Mouse (Mus musculus): Measurements from ENCODE around the gene Pcbp1. TPM values are rescaled to one million over a fixed set of nuclear protein-coding genes. Genes with fewer than 3 reads are reported as not detected.
"Not testable (repeated sequence)": the region's sequence is repeated elsewhere in the genome, so short reads cannot be mapped to it uniquely, and the experiment has no call there.

The Pcbp1 gene
- polyA plus RNA-seq, 1 experiment from 2014 or later, result 312 TPM

- Histone ChIP-seq H3K27ac (ENCODE audit: low read depth, low read length) (no peak overlapping the region), H3K9ac (ENCODE audit: low read depth, low read length) (no peak overlapping the region), H3K9me3 (replicated peaks; ENCODE audit: control insufficient read depth, low read length) (no peaks in the 10 kb centered on the region), H3K27me3 (ENCODE audit: control insufficient read depth, insufficient read depth, low read length) (no peaks in the 10 kb centered on the region), H3K4me2 (no peak overlapping the region), H3K4me3 (ENCODE audit: low read depth, low read length) (no peak overlapping the region), H3K36me3 (ENCODE audit: control insufficient read depth, insufficient read depth, low read length) (no peaks in the 10 kb centered on the region), H3K4me1 (ENCODE audit: control insufficient read depth, insufficient read depth, low read length) (peaks cover 20% of the 10 kb centered on the region)
- ATAC-seq (replicated peaks; ENCODE audit: insufficient number of reproducible peaks, low FRiP score, low TSS enrichment), result no peak
- 86% methylated on average over 7 of the region's 7 CpGs for WGBS (ENCODE audit: insufficient replicate concordance)
Measured at GRCm38 (mm10) chr6:86494767-86495166, 31.4 kb downstream of the Pcbp1 start.

GRCm38 (mm10) chr6:86493469-86494263 is 32.5 kb downstream of the Pcbp1 start:
- 57% methylated on average over 13 of the region's 13 CpGs for WGBS (ENCODE audit: insufficient replicate concordance)
- H3K27me3 ChIP-seq (ENCODE audit: control insufficient read depth, insufficient read depth, low read length), result no peaks in the 10 kb centered on the region
- ATAC-seq (replicated peaks; ENCODE audit: insufficient number of reproducible peaks, low FRiP score, low TSS enrichment), result no peak

GRCm38 (mm10) chr6:86490413-86490812 is 35.7 kb downstream of the Pcbp1 start:
- WGBS (ENCODE audit: insufficient replicate concordance), result 91% methylated on average over 8 of the region's 8 CpGs
- not testable (repeated sequence) for H3K9ac ChIP-seq (ENCODE audit: low read depth, low read length); H3K27ac ChIP-seq (ENCODE audit: low read depth, low read length); H3K9me3 ChIP-seq (replicated peaks; ENCODE audit: control insufficient read depth, low read length); ATAC-seq (replicated peaks; ENCODE audit: insufficient number of reproducible peaks, low FRiP score, low TSS enrichment); H3K4me3 ChIP-seq (ENCODE audit: low read depth, low read length); H3K36me3 ChIP-seq (ENCODE audit: control insufficient read depth, insufficient read depth, low read length); H3K27me3 ChIP-seq (ENCODE audit: control insufficient read depth, insufficient read depth, low read length); H3K4me2 ChIP-seq
- H3K4me1 ChIP-seq (ENCODE audit: control insufficient read depth, insufficient read depth, low read length), result peaks cover 19% of the 10 kb centered on the region

More at GRCm38 (mm10) chr6:86493469-86494263, 32.5 kb downstream of the Pcbp1 start:
- no peaks in the 10 kb centered on the region for H3K36me3 ChIP-seq (ENCODE audit: control insufficient read depth, insufficient read depth, low read length)
- no peak overlapping the region for H3K9ac ChIP-seq (ENCODE audit: low read depth, low read length)
- no peak overlapping the region for H3K4me2 ChIP-seq
- peaks cover 19% of the 10 kb centered on the region for H3K4me1 ChIP-seq (ENCODE audit: control insufficient read depth, insufficient read depth, low read length)
- H3K4me3 ChIP-seq (ENCODE audit: low read depth, low read length), result no peak overlapping the region
- H3K9me3 ChIP-seq (replicated peaks; ENCODE audit: control insufficient read depth, low read length), result no peaks in the 10 kb centered on the region
- no peak overlapping the region for H3K27ac ChIP-seq (ENCODE audit: low read depth, low read length)

- Histone ChIP-seq H3K4me1 (ENCODE audit: control insufficient read depth, insufficient read depth, low read length) (peaks cover 19% of the 10 kb centered on the region), H3K4me3 (ENCODE audit: low read depth, low read length) (no peak overlapping the region), H3K27ac (ENCODE audit: low read depth, low read length) (no peak overlapping the region), H3K36me3 (ENCODE audit: control insufficient read depth, insufficient read depth, low read length) (no peaks in the 10 kb centered on the region), H3K9me3 (replicated peaks; ENCODE audit: control insufficient read depth, low read length) (no peaks in the 10 kb centered on the region), H3K27me3 (ENCODE audit: control insufficient read depth, insufficient read depth, low read length) (no peaks in the 10 kb centered on the region), H3K4me2 (no peak overlapping the region), H3K9ac (ENCODE audit: low read depth, low read length) (no peak overlapping the region)
- 96% methylated on average over 2 of the region's 2 CpGs for WGBS (ENCODE audit: insufficient replicate concordance)
- no peak for ATAC-seq (replicated peaks; ENCODE audit: insufficient number of reproducible peaks, low FRiP score, low TSS enrichment)
Measured at GRCm38 (mm10) chr6:86489945-86490344, 36.2 kb downstream of the Pcbp1 start.

- peak overlapping the region; percentile 50 for H3K4me2 ChIP-seq
Measured at GRCm38 (mm10) chr6:86488149-86488485, 38.0 kb downstream of the Pcbp1 start.

GRCm38 (mm10) chr6:86487358-86488148 is 38.6 kb downstream of the Pcbp1 start:
- 13% methylated on average over 24 of the region's 24 CpGs for WGBS (ENCODE audit: insufficient replicate concordance)
- Histone ChIP-seq H3K4me1 (ENCODE audit: control insufficient read depth, insufficient read depth, low read length) (peaks cover 13% of the 10 kb centered on the region), H3K36me3 (ENCODE audit: control insufficient read depth, insufficient read depth, low read length) (no peaks in the 10 kb centered on the region), H3K9ac (ENCODE audit: low read depth, low read length) (peak overlapping the region; percentile 68), H3K9me3 (replicated peaks; ENCODE audit: control insufficient read depth, low read length) (no peaks in the 10 kb centered on the region), H3K4me3 (ENCODE audit: low read depth, low read length) (peak overlapping the region; percentile 16; the same call in 1 of the 2 replicates), H3K4me2 (peak overlapping the region; percentile 50), H3K27me3 (ENCODE audit: control insufficient read depth, insufficient read depth, low read length) (no peaks in the 10 kb centered on the region), H3K27ac (ENCODE audit: low read depth, low read length) (peak overlapping the region; percentile 92)
- peak; percentile 73 for ATAC-seq (replicated peaks; ENCODE audit: insufficient number of reproducible peaks, low FRiP score, low TSS enrichment)

More at GRCm38 (mm10) chr6:86488149-86488485, 38.0 kb downstream of the Pcbp1 start:
- no peaks in the 10 kb centered on the region for H3K9me3 ChIP-seq (replicated peaks; ENCODE audit: control insufficient read depth, low read length)
- H3K9ac ChIP-seq (ENCODE audit: low read depth, low read length), result peak overlapping the region; percentile 68
- no peaks in the 10 kb centered on the region for H3K27me3 ChIP-seq (ENCODE audit: control insufficient read depth, insufficient read depth, low read length)
- H3K36me3 ChIP-seq (ENCODE audit: control insufficient read depth, insufficient read depth, low read length), result no peaks in the 10 kb centered on the region
- H3K4me1 ChIP-seq (ENCODE audit: control insufficient read depth, insufficient read depth, low read length), result peaks cover 13% of the 10 kb centered on the region
- 28% methylated on average over 3 of the region's 3 CpGs for WGBS (ENCODE audit: insufficient replicate concordance)
- no peak overlapping the region for H3K4me3 ChIP-seq (ENCODE audit: low read depth, low read length)
- H3K27ac ChIP-seq (ENCODE audit: low read depth, low read length), result peak overlapping the region; percentile 92
- ATAC-seq (replicated peaks; ENCODE audit: insufficient number of reproducible peaks, low FRiP score, low TSS enrichment), result no peak

GRCm38 (mm10) chr6:86485943-86486640 is 40.0 kb downstream of the Pcbp1 start:
- Histone ChIP-seq H3K4me3 (ENCODE audit: low read depth, low read length) (no peak overlapping the region), H3K9ac (ENCODE audit: low read depth, low read length) (no peak overlapping the region), H3K9me3 (replicated peaks; ENCODE audit: control insufficient read depth, low read length) (no peaks in the 10 kb centered on the region), H3K4me1 (ENCODE audit: control insufficient read depth, insufficient read depth, low read length) (peaks cover 13% of the 10 kb centered on the region), H3K36me3 (ENCODE audit: control insufficient read depth, insufficient read depth, low read length) (no peaks in the 10 kb centered on the region), H3K4me2 (no peak overlapping the region), H3K27me3 (ENCODE audit: control insufficient read depth, insufficient read depth, low read length) (no peaks in the 10 kb centered on the region), H3K27ac (ENCODE audit: low read depth, low read length) (no peak overlapping the region)
- no peak for ATAC-seq (replicated peaks; ENCODE audit: insufficient number of reproducible peaks, low FRiP score, low TSS enrichment)
- 83% methylated on average over 7 of the region's 7 CpGs for WGBS (ENCODE audit: insufficient replicate concordance)

- no peaks in the 10 kb centered on the region for H3K36me3 ChIP-seq (ENCODE audit: control insufficient read depth, insufficient read depth, low read length)
- H3K27ac ChIP-seq (ENCODE audit: low read depth, low read length), result no peak overlapping the region
- H3K4me1 ChIP-seq (ENCODE audit: control insufficient read depth, insufficient read depth, low read length), result peaks cover 21% of the 10 kb centered on the region
- no peak overlapping the region for H3K4me2 ChIP-seq
- H3K9me3 ChIP-seq (replicated peaks; ENCODE audit: control insufficient read depth, low read length), result no peaks in the 10 kb centered on the region
- H3K9ac ChIP-seq (ENCODE audit: low read depth, low read length), result no peak overlapping the region
- H3K4me3 ChIP-seq (ENCODE audit: low read depth, low read length), result no peak overlapping the region
- WGBS (ENCODE audit: insufficient replicate concordance), result 81% methylated on average over 5 of the region's 5 CpGs
- no peaks in the 10 kb centered on the region for H3K27me3 ChIP-seq (ENCODE audit: control insufficient read depth, insufficient read depth, low read length)
- ATAC-seq (replicated peaks; ENCODE audit: insufficient number of reproducible peaks, low FRiP score, low TSS enrichment), result no peak
Measured at GRCm38 (mm10) chr6:86481871-86482270, 44.2 kb downstream of the Pcbp1 start.
